Mouse (Mus musculus): Measurements from ENCODE around the gene Als2cl. TPM values are rescaled to one million over a fixed set of nuclear protein-coding genes. Genes with fewer than 3 reads are reported as not detected.

The Als2cl gene
- total and polyA plus RNA-seq, 2 experiments from 2014 or later, result 2.1 to 5.5 TPM

- Histone ChIP-seq H3K27ac (ENCODE audit: low read depth) (no peak within 1 kb of the TSS), H3K4me2 (ENCODE audit: low read depth, low read length) (peak within 1 kb of the TSS; percentile 45), H3K9me3 (replicated peaks; ENCODE audit: control insufficient read depth, low read length) (no peaks in the 10 kb centered on the region), H3K27me3 (ENCODE audit: control insufficient read depth, insufficient read depth, low read length) (peaks cover 21% of the 10 kb centered on the region), H3K36me3 (replicated peaks; ENCODE audit: control insufficient read depth, insufficient read depth, low read length) (no peaks in the 10 kb centered on the region), H3K9ac (replicated peaks; ENCODE audit: low read depth, low read length) (no peak within 1 kb of the TSS), H3K4me3 (ENCODE audit: low read depth, low read length) (peak within 1 kb of the TSS; percentile 18), H3K4me1 (ENCODE audit: control insufficient read depth, insufficient read depth) (no peaks in the 10 kb centered on the region)
- DNase-seq (ENCODE audit: low spot score) (no peak), ATAC-seq (ENCODE audit: insufficient read depth, low read depth) (no peak)
- TF ChIP-seq CTCF (IDR thresholded peaks at IDR 0.05; ENCODE audit: low read depth) (peak; percentile 41), EP300 (IDR thresholded peaks at IDR 0.05; ENCODE audit: low read depth) (no peak)
- 9% methylated on average over 50 of the region's 50 CpGs for WGBS
Measured at GRCm38 (mm10) chr9:110857781-110858472, 21.7 kb upstream of the Als2cl start, which contains the start of gene Prss50. Gene Prss50, plus strand, starts transcription at chr9:110857967.

DNA sequence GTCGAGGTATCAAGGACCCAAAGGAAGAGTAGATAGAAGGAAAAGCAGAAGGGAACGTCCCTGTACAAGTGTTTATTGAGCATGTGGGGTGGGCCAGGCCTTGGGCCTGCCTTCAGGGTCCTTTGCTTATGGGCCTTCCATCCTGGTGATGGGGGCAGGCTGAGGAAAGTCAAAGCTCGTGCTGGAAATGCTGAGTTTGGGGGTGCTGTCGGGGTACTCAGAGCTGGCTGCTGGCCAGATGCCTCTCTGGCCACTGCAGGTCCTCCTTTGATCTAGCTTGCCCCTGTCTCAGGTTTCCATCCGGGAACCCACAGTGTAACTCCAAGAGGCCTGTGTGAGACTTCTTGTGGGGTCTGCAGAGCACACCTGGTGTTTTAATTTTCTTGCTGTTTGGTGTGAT lies 21.1 kb upstream of the Als2cl start:
- H3K27ac ChIP-seq (ENCODE audit: low read depth), result no peak overlapping the region
- peaks cover 21% of the 10 kb centered on the region for H3K27me3 ChIP-seq (ENCODE audit: control insufficient read depth, insufficient read depth, low read length)
- no peak overlapping the region for H3K4me3 ChIP-seq (ENCODE audit: low read depth, low read length)
- H3K36me3 ChIP-seq (replicated peaks; ENCODE audit: control insufficient read depth, insufficient read depth, low read length), result no peaks in the 10 kb centered on the region
- no peak for DNase-seq (ENCODE audit: low spot score)
- no peak overlapping the region for H3K4me2 ChIP-seq (ENCODE audit: low read depth, low read length)
- 62% methylated on average over 5 of the region's 5 CpGs for WGBS
- H3K9ac ChIP-seq (replicated peaks; ENCODE audit: low read depth, low read length), result no peak overlapping the region
- TF ChIP-seq CTCF (IDR thresholded peaks at IDR 0.05; ENCODE audit: low read depth) (no peak), EP300 (IDR thresholded peaks at IDR 0.05; ENCODE audit: low read depth) (no peak)
- no peak for ATAC-seq (ENCODE audit: insufficient read depth, low read depth)
- H3K9me3 ChIP-seq (replicated peaks; ENCODE audit: control insufficient read depth, low read length), result no peaks in the 10 kb centered on the region
- no peaks in the 10 kb centered on the region for H3K4me1 ChIP-seq (ENCODE audit: control insufficient read depth, insufficient read depth)

DNA sequence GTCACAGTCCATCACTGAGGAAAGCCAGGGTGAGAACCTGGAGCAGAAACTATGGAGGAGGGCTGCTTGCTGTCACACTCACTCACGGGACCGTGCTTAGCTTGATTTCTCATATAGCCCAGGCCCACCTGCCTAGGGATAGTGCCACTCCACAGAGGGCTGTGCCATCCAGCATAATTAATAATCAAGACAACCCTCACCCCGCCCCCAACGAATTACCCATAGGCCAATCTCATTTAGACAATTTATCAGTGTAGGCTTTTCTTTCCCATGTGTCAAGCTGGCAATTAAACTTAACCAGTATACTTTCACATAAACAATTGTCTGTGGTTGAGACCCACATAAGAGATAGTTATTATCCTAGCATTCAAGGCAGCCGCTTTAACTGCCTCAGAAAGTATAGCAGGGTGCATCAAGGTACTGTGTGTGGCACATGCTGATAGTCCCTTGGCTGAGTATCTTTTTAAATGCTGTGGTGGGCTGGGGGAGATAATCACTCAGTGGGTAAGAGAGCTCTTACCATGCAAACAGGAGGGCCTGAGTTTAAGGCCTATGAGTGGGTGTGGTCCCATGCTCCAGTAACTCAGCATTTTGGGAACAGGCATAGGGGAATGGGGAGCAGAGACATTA lies 20.6 kb upstream of the Als2cl start:
- H3K27ac ChIP-seq (ENCODE audit: low read depth), result no peak overlapping the region
- H3K9ac ChIP-seq (replicated peaks; ENCODE audit: low read depth, low read length), result no peak overlapping the region
- no peaks in the 10 kb centered on the region for H3K9me3 ChIP-seq (replicated peaks; ENCODE audit: control insufficient read depth, low read length)
- peaks cover 21% of the 10 kb centered on the region for H3K27me3 ChIP-seq (ENCODE audit: control insufficient read depth, insufficient read depth, low read length)
- H3K4me2 ChIP-seq (ENCODE audit: low read depth, low read length), result no peak overlapping the region
- 91% methylated on average over 5 of the region's 5 CpGs for whole genome bisulfite sequencing
- TF ChIP-seq EP300 (IDR thresholded peaks at IDR 0.05; ENCODE audit: low read depth) (no peak), CTCF (IDR thresholded peaks at IDR 0.05; ENCODE audit: low read depth) (no peak)
- H3K36me3 ChIP-seq (replicated peaks; ENCODE audit: control insufficient read depth, insufficient read depth, low read length), result no peaks in the 10 kb centered on the region
- no peak overlapping the region for H3K4me3 ChIP-seq (ENCODE audit: low read depth, low read length)
- no peaks in the 10 kb centered on the region for H3K4me1 ChIP-seq (ENCODE audit: control insufficient read depth, insufficient read depth)
- DNase-seq (ENCODE audit: low spot score) (no peak), ATAC-seq (ENCODE audit: insufficient read depth, low read depth) (no peak)

DNA sequence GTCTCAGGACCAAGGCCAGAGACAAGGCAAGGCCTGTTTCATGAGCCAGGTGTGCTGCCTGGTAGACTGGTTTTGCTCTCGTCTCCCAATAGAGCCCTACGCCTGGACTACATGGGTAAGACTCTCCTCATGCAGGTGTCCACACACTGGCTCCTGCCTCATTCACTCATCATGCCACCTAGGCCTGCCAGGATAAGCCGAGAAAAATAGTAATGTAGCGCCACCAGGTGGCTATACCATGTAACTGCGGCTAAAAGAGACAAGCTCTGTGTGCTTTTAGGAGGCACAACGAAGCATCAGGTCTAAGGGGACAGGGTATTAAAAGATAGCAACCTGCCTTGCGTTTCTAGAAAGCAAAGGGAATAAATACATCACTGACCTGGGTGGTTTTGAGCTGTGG lies 8.6 kb upstream of the Als2cl start:
- no peak overlapping the region for H3K27ac ChIP-seq (ENCODE audit: low read depth)
- ATAC-seq (ENCODE audit: insufficient read depth, low read depth), result 0 out of 2 replicates have a peak, but pooled peaks have one; percentile 13
- H3K4me1 ChIP-seq (ENCODE audit: control insufficient read depth, insufficient read depth), result peaks cover 11% of the 10 kb centered on the region; the same call in 1 of the 2 replicates
- H3K36me3 ChIP-seq (replicated peaks; ENCODE audit: control insufficient read depth, insufficient read depth, low read length), result no peaks in the 10 kb centered on the region
- peak; percentile 78 for TF ChIP-seq CTCF (IDR thresholded peaks at IDR 0.05; ENCODE audit: low read depth)
- no peak for TF ChIP-seq EP300 (IDR thresholded peaks at IDR 0.05; ENCODE audit: low read depth)
- H3K9me3 ChIP-seq (replicated peaks; ENCODE audit: control insufficient read depth, low read length), result no peaks in the 10 kb centered on the region
- no peak overlapping the region for H3K4me2 ChIP-seq (ENCODE audit: low read depth, low read length)
- DNase-seq (ENCODE audit: low spot score), result no peak
- WGBS, result 20% methylated on average over 7 of the region's 7 CpGs
- H3K27me3 ChIP-seq (ENCODE audit: control insufficient read depth, insufficient read depth, low read length), result peaks cover 16% of the 10 kb centered on the region
- H3K4me3 ChIP-seq (ENCODE audit: low read depth, low read length), result no peak overlapping the region
- no peak overlapping the region for H3K9ac ChIP-seq (replicated peaks; ENCODE audit: low read depth, low read length)

GRCm38 (mm10) chr9:110873681-110874659 lies 5.7 kb upstream of the Als2cl start:
- 0 out of 2 replicates have a peak overlapping the region, but pooled peaks have one; percentile 16 for H3K9ac ChIP-seq (replicated peaks; ENCODE audit: low read depth, low read length)
- no peak overlapping the region for H3K27ac ChIP-seq (ENCODE audit: low read depth)
- H3K9me3 ChIP-seq (replicated peaks; ENCODE audit: control insufficient read depth, low read length), result no peaks in the 10 kb centered on the region
- H3K27me3 ChIP-seq (ENCODE audit: control insufficient read depth, insufficient read depth, low read length), result peaks cover 16% of the 10 kb centered on the region
- WGBS, result 16% methylated on average over 40 of the region's 40 CpGs
- H3K4me2 ChIP-seq (ENCODE audit: low read depth, low read length), result peak overlapping the region; percentile 58
- peak overlapping the region; percentile 26 for H3K4me3 ChIP-seq (ENCODE audit: low read depth, low read length)
- DNase-seq (ENCODE audit: low spot score) (no peak), ATAC-seq (ENCODE audit: insufficient read depth, low read depth) (no peak)
- no peak for TF ChIP-seq EP300 (IDR thresholded peaks at IDR 0.05; ENCODE audit: low read depth)
- no peak for TF ChIP-seq CTCF (IDR thresholded peaks at IDR 0.05; ENCODE audit: low read depth)
- H3K36me3 ChIP-seq (replicated peaks; ENCODE audit: control insufficient read depth, insufficient read depth, low read length), result no peaks in the 10 kb centered on the region
- peaks cover 27% of the 10 kb centered on the region for H3K4me1 ChIP-seq (ENCODE audit: control insufficient read depth, insufficient read depth)
